Mouse (Mus musculus) activated CD4-positive, CD25-positive, alpha-beta regulatory T cell, adult 4 months (primary cell): ENCODE results near the gene Sned1. TPM values are rescaled to one million over a fixed set of nuclear protein-coding genes. Genes with fewer than 3 reads are reported as not detected.

ENCODE experiments used
- ATAC-seq: one replicate; pipeline ENCODE4 v1.8.0; 2017
- polyA plus RNA-seq, 2 experiments: library from polyadenylated mRNA; unstranded; fragments of 100-300 nt; shearing (Covaris generic); gene quantifications; one replicate each; pipeline ENCODE4 v1.2.1; 2017

The Sned1 gene
- polyA plus RNA-seq, 2 experiments from 2014 or later: 0.06 to 0.16 TPM

GRCm38 (mm10) chr1:93326446-93326845, 90.8 kb downstream of the Sned1 start:
- ATAC-seq: no peak

GRCm38 (mm10) chr1:93334621-93335020, 99.0 kb downstream of the Sned1 start:
- ATAC-seq: no peak

GRCm38 (mm10) chr1:93342648-93343503, 107.2 kb downstream of the Sned1 start, which contains the start of the genes Ppp1r7 and Pask:
Gene Ppp1r7 (plus strand): TSS chr1:93342854.
Gene Pask (minus strand): TSS chr1:93343482.
- ATAC-seq: peak; percentile 87

- peak; percentile 91 for ATAC-seq
Observed at GRCm38 (mm10) chr1:93343504-93344047, 107.9 kb downstream of the Sned1 start.

GRCm38 (mm10) chr1:93347176-93347575, 111.5 kb downstream of the Sned1 start:
- ATAC-seq: no peak

- ATAC-seq: no peak
Observed at GRCm38 (mm10) chr1:93349701-93350100, 114.1 kb downstream of the Sned1 start.

Other genes starting within 250 kb of the Sned1 start
- gene Aqp12, start 229.5 kb upstream of the Sned1 start, polyA plus RNA-seq: not detected
- not detected for gene Kif1a, start 133.9 kb upstream of the Sned1 start, polyA plus RNA-seq
- not detected for gene Agxt, start 100.6 kb upstream of the Sned1 start, polyA plus RNA-seq
- not detected for gene 2310007B03Rik, start 74.9 kb upstream of the Sned1 start, polyA plus RNA-seq
- not detected for gene Crocc2, start 67.1 kb upstream of the Sned1 start, polyA plus RNA-seq
- gene Mterf4, start 70.1 kb downstream of the Sned1 start, polyA plus RNA-seq: 10 to 100 TPM; 17.6 to 24.0 TPM
- 10 to 100 TPM; 68.9 to 74.5 TPM for gene Ppp1r7, start 107.0 kb downstream of the Sned1 start, polyA plus RNA-seq
- gene Pask, start 107.6 kb downstream of the Sned1 start, polyA plus RNA-seq: 1 to 10 TPM; 2.1 to 2.4 TPM
- gene Ano7, start 138.1 kb downstream of the Sned1 start, polyA plus RNA-seq: under 1 TPM in 1 of 2 experiments, not detected in 1; 0.38 TPM
- gene Hdlbp, start 243.0 kb downstream of the Sned1 start, polyA plus RNA-seq: 10 to 100 TPM; 44.1 to 58.8 TPM